Mouse (Mus musculus): Measurements from ENCODE around the gene Gm20388. TPM values are rescaled to one million over a fixed set of nuclear protein-coding genes. Genes with fewer than 3 reads are reported as not detected.
"Not testable (repeated sequence)": the region's sequence is repeated elsewhere in the genome, so short reads cannot be mapped to it uniquely, and the experiment has no call there.

Gene Gm20388
- total RNA-seq, 1 experiment, result 27.0 TPM

GRCm38 (mm10) chr8:123630841-123631251 is 3720.2 kb downstream of the Gm20388 start:
- Histone ChIP-seq H3K9me3 (ENCODE audit: control insufficient read depth, insufficient read depth, low read depth, low read length) (no peaks in the 10 kb centered on the region), H3K36me3 (ENCODE audit: control insufficient read depth, insufficient read depth, low read length, poor library complexity, severe bottlenecking) (no peaks in the 10 kb centered on the region), H3K4me3 (ENCODE audit: insufficient read depth in 1 of 2, low read depth in 1 of 2, low read length in 2 of 2, poor library complexity in 1 of 2, severe bottlenecking in 1 of 2) (no peak overlapping the region), H3K9ac (ENCODE audit: insufficient read depth, low read depth, low read length, poor library complexity, severe bottlenecking) (no peak overlapping the region), H3K27ac (ENCODE audit: insufficient read depth, low read depth, low read length, poor library complexity, severe bottlenecking) (no peak overlapping the region), H3K4me1 (ENCODE audit: control insufficient read depth in 2 of 2, insufficient read depth in 2 of 2, low read length in 2 of 2, poor library complexity in 1 of 2) (peaks cover 0 to 3% of the 10 kb centered on the region in 2 experiments; a peak in 1 of 4 replicates)
- in situ Hi-C loops (cut with MboI; ENCODE audit: low sequenced_read_pairs in 2 of 2, unreplicated experiment in 2 of 2), result no loop called here
- no peak for TF ChIP-seq ZC3H11A (IDR thresholded peaks at IDR 0.05; ENCODE audit: borderline replicate concordance, low read depth, low read length)
- no peak for TF ChIP-seq ZNF384 (IDR thresholded peaks at IDR 0.05; ENCODE audit: low read depth, low read length)
- TF ChIP-seq MAFK (IDR thresholded peaks at IDR 0.05; ENCODE audit: insufficient read depth, low read depth, low read length), result no peak
- TF ChIP-seq CHD2 (IDR thresholded peaks at IDR 0.05; ENCODE audit: low read depth, low read length), result no peak
- TF ChIP-seq HCFC1 (IDR thresholded peaks at IDR 0.05; ENCODE audit: borderline replicate concordance, insufficient read depth, low read length), result no peak
- DNase-seq (ENCODE audit: low read depth, low spot score), result no peak

- H3K4me1 ChIP-seq (ENCODE audit: control insufficient read depth in 2 of 2, insufficient read depth in 2 of 2, low read length in 2 of 2, poor library complexity in 1 of 2); H3K9me3 ChIP-seq (ENCODE audit: control insufficient read depth, insufficient read depth, low read depth, low read length); H3K36me3 ChIP-seq (ENCODE audit: control insufficient read depth, insufficient read depth, low read length, poor library complexity, severe bottlenecking); in situ Hi-C loops (cut with MboI; ENCODE audit: low sequenced_read_pairs in 2 of 2, unreplicated experiment in 2 of 2); H3K27ac ChIP-seq (ENCODE audit: insufficient read depth, low read depth, low read length, poor library complexity, severe bottlenecking); H3K4me3 ChIP-seq (ENCODE audit: insufficient read depth in 1 of 2, low read depth in 1 of 2, low read length in 2 of 2, poor library complexity in 1 of 2, severe bottlenecking in 1 of 2); DNase-seq (ENCODE audit: low read depth, low spot score); H3K9ac ChIP-seq (ENCODE audit: insufficient read depth, low read depth, low read length, poor library complexity, severe bottlenecking): not testable (repeated sequence)
These were observed 3721.1 kb downstream of the Gm20388 start for GRCm38 (mm10) chr8:123631746-123632145.

GRCm38 (mm10) chr8:123632257-123632656 is 3721.6 kb downstream of the Gm20388 start:
- no peak for DNase-seq (ENCODE audit: low read depth, low spot score)
- no peak overlapping the region for H3K9ac ChIP-seq (ENCODE audit: insufficient read depth, low read depth, low read length, poor library complexity, severe bottlenecking)
- no peaks in the 10 kb centered on the region for H3K36me3 ChIP-seq (ENCODE audit: control insufficient read depth, insufficient read depth, low read length, poor library complexity, severe bottlenecking)
- in situ Hi-C loops (cut with MboI; ENCODE audit: low sequenced_read_pairs in 2 of 2, unreplicated experiment in 2 of 2), result no loop called here
- no peak overlapping the region for H3K4me3 ChIP-seq (ENCODE audit: insufficient read depth in 1 of 2, low read depth in 1 of 2, low read length in 2 of 2, poor library complexity in 1 of 2, severe bottlenecking in 1 of 2)
- TF ChIP-seq ZNF384 (IDR thresholded peaks at IDR 0.05; ENCODE audit: low read depth, low read length) (no peak), CHD2 (IDR thresholded peaks at IDR 0.05; ENCODE audit: low read depth, low read length) (no peak), HCFC1 (IDR thresholded peaks at IDR 0.05; ENCODE audit: borderline replicate concordance, insufficient read depth, low read length) (no peak)
- peaks cover 0 to 3% of the 10 kb centered on the region in 2 experiments; a peak in 1 of 4 replicates for H3K4me1 ChIP-seq (ENCODE audit: control insufficient read depth in 2 of 2, insufficient read depth in 2 of 2, low read length in 2 of 2, poor library complexity in 1 of 2)
- H3K9me3 ChIP-seq (ENCODE audit: control insufficient read depth, insufficient read depth, low read depth, low read length), result no peaks in the 10 kb centered on the region
- no peak overlapping the region for H3K27ac ChIP-seq (ENCODE audit: insufficient read depth, low read depth, low read length, poor library complexity, severe bottlenecking)

DNA sequence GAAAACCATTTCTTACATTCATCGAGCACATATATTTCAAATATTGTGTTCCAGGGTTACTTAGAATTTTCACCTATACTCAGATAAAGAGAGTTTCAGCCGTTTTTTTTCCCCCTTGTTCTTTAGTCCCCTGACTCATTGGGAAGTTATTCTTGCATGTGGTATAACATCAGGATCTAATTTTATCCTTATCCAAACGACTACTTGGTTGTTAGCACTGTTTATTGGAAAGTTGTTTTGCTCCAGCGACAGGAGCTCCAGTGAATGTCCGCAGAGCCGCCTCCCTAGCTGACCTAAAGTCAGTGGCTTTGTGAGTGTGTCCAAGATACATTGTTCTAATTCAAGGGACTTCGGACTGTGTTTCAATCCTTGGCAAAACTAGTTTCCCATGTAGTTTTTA is 3723.2 kb downstream of the Gm20388 start:
- H3K4me3 ChIP-seq (ENCODE audit: insufficient read depth in 1 of 2, low read depth in 1 of 2, low read length in 2 of 2, poor library complexity in 1 of 2, severe bottlenecking in 1 of 2), result no peak overlapping the region
- H3K27ac ChIP-seq (ENCODE audit: insufficient read depth, low read depth, low read length, poor library complexity, severe bottlenecking), result no peak overlapping the region
- no peaks in the 10 kb centered on the region for H3K9me3 ChIP-seq (ENCODE audit: control insufficient read depth, insufficient read depth, low read depth, low read length)
- H3K36me3 ChIP-seq (ENCODE audit: control insufficient read depth, insufficient read depth, low read length, poor library complexity, severe bottlenecking), result no peaks in the 10 kb centered on the region
- no peak overlapping the region for H3K9ac ChIP-seq (ENCODE audit: insufficient read depth, low read depth, low read length, poor library complexity, severe bottlenecking)
- no peak for TF ChIP-seq HCFC1 (IDR thresholded peaks at IDR 0.05; ENCODE audit: borderline replicate concordance, insufficient read depth, low read length)
- no peak for TF ChIP-seq MAFK (IDR thresholded peaks at IDR 0.05; ENCODE audit: insufficient read depth, low read depth, low read length)
- peaks cover 0 to 3% of the 10 kb centered on the region in 2 experiments; a peak in 1 of 4 replicates for H3K4me1 ChIP-seq (ENCODE audit: control insufficient read depth in 2 of 2, insufficient read depth in 2 of 2, low read length in 2 of 2, poor library complexity in 1 of 2)
- in situ Hi-C loops (cut with MboI; ENCODE audit: low sequenced_read_pairs in 2 of 2, unreplicated experiment in 2 of 2), result no loop called here
- no peak for DNase-seq (ENCODE audit: low read depth, low spot score)

DNA sequence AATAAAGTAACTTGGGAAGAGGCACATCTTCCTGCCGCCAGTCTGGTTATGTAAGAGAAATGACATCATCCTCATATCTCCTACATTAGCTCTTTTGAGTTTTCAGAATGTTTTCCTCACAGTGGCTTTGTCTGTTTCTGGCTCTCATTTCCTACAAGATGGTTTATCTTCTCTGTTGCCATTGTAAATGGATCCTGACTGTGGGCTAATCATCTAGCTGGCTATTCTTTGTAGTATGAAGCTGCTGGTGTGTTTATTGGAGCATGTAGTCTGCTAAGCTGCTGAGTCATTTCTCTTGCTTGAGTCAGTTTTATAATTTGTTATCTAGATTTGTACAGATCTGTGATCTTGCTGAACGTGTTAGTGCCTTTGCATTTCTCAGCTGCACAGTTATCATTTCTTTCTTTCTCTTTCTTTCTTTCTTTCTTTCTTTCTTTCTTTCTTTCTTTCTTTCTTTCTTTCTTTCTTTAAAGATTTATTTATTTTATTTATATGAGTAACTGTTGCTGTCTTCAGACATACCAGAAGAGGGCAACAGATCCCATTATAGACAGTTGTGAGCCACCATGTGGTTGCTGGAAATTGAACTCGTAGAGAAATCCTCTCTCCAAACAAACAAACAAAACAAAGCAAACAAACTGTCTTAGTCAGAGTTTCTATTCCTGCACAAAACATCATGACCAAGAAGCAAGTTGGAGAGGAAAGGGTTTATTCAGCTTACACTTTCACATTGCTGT is 3723.9 kb downstream of the Gm20388 start:
- no peak for TF ChIP-seq ZC3H11A (IDR thresholded peaks at IDR 0.05; ENCODE audit: borderline replicate concordance, low read depth, low read length)
- no peak for TF ChIP-seq HCFC1 (IDR thresholded peaks at IDR 0.05; ENCODE audit: borderline replicate concordance, insufficient read depth, low read length)
- TF ChIP-seq MAFK (IDR thresholded peaks at IDR 0.05; ENCODE audit: insufficient read depth, low read depth, low read length), result no peak
- no peak for TF ChIP-seq ZNF384 (IDR thresholded peaks at IDR 0.05; ENCODE audit: low read depth, low read length)
- TF ChIP-seq CHD2 (IDR thresholded peaks at IDR 0.05; ENCODE audit: low read depth, low read length), result no peak
- no peak overlapping the region for H3K4me3 ChIP-seq (ENCODE audit: insufficient read depth in 1 of 2, low read depth in 1 of 2, low read length in 2 of 2, poor library complexity in 1 of 2, severe bottlenecking in 1 of 2)
- in situ Hi-C loops (cut with MboI; ENCODE audit: low sequenced_read_pairs in 2 of 2, unreplicated experiment in 2 of 2), result no loop called here
- H3K9ac ChIP-seq (ENCODE audit: insufficient read depth, low read depth, low read length, poor library complexity, severe bottlenecking), result no peak overlapping the region
- DNase-seq (ENCODE audit: low read depth, low spot score), result no peak
- H3K9me3 ChIP-seq (ENCODE audit: control insufficient read depth, insufficient read depth, low read depth, low read length), result no peaks in the 10 kb centered on the region
- H3K4me1 ChIP-seq (ENCODE audit: control insufficient read depth in 2 of 2, insufficient read depth in 2 of 2, low read length in 2 of 2, poor library complexity in 1 of 2), result peaks cover 0 to 2% of the 10 kb centered on the region in 2 experiments; a peak in 1 of 4 replicates
- no peak overlapping the region for H3K27ac ChIP-seq (ENCODE audit: insufficient read depth, low read depth, low read length, poor library complexity, severe bottlenecking)
- no peaks in the 10 kb centered on the region for H3K36me3 ChIP-seq (ENCODE audit: control insufficient read depth, insufficient read depth, low read length, poor library complexity, severe bottlenecking)
